30 mouse cellular contexts compared by ENCODE assay signal in genomic region chr2:162657541-162657940, GRCm38 (mm10). TPM values are rescaled to one million over a fixed set of nuclear protein-coding genes. Genes with fewer than 3 reads are reported as not detected.
DNase-seq lines count a peak whose midpoint lies in the region; ATAC-seq and TF ChIP-seq lines count a peak whose summit lies in the region.
"Had no signal": no experiment of that assay in that cellular context is flagged by ENCODE, and none has a peak within 500 bp of the region (broad histone marks: within the 10 kb centered on the region; RNA-seq: fewer than 3 reads in every experiment).

No protein-coding gene starts in this region.

- ATAC-seq in forebrain, postnatal 0 days = no peak
- ATAC-seq in forebrain, embryonic 13.5 days = no peak
- ATAC-seq in midbrain, embryonic 13.5 days = peak; percentile 58
- ATAC-seq in midbrain, embryonic 11.5 days (ENCODE audit: low FRiP score) = no peak
- no peak for ATAC-seq in hindbrain, embryonic 16.5 days
- no peak for ATAC-seq in midbrain, postnatal 0 days (ENCODE audit: low FRiP score)
- ATAC-seq: CD4-positive, CD25-positive, alpha-beta regulatory T cell, adult 4 months; intestine, postnatal 0 days had no signal

- no peaks in the 10 kb centered on the region for H3K36me3 ChIP-seq in forebrain, postnatal 0 days (ENCODE audit: insufficient read depth)
- H3K36me3 ChIP-seq in forebrain, embryonic 13.5 days (ENCODE audit: poor library complexity, severe bottlenecking) = no peaks in the 10 kb centered on the region
- no peaks in the 10 kb centered on the region for H3K36me3 ChIP-seq in midbrain, embryonic 13.5 days
- no peaks in the 10 kb centered on the region for H3K36me3 ChIP-seq in midbrain, embryonic 11.5 days (ENCODE audit: control insufficient read depth, insufficient read depth, low read length)
- H3K36me3 ChIP-seq in hindbrain, embryonic 16.5 days (ENCODE audit: control insufficient read depth, insufficient read depth, low read length) = no peaks in the 10 kb centered on the region
- H3K36me3 ChIP-seq in midbrain, postnatal 0 days (ENCODE audit: insufficient read depth, low read length) = no peaks in the 10 kb centered on the region
- H3K36me3 ChIP-seq: heart, embryonic 10.5 days; heart, embryonic 15.5 days; limb, embryonic 13.5 days; lung, embryonic 15.5 days; midbrain, embryonic 12.5 days had no signal

- no peaks in the 10 kb centered on the region for H3K9me3 ChIP-seq in forebrain, postnatal 0 days (ENCODE audit: low read length)
- H3K9me3 ChIP-seq in forebrain, embryonic 13.5 days (replicated peaks) = no peaks in the 10 kb centered on the region
- no peaks in the 10 kb centered on the region for H3K9me3 ChIP-seq in midbrain, embryonic 13.5 days
- H3K9me3 ChIP-seq in midbrain, embryonic 11.5 days (ENCODE audit: control insufficient read depth, low read length) = no peaks in the 10 kb centered on the region
- H3K9me3 ChIP-seq in hindbrain, embryonic 16.5 days (ENCODE audit: control insufficient read depth, low read length) = no peaks in the 10 kb centered on the region
- H3K9me3 ChIP-seq in midbrain, postnatal 0 days (ENCODE audit: low read length) = no peaks in the 10 kb centered on the region
- H3K9me3 ChIP-seq: heart, embryonic 10.5 days; heart, embryonic 15.5 days; limb, embryonic 13.5 days; lung, embryonic 15.5 days; midbrain, embryonic 12.5 days had no signal

- H3K27ac ChIP-seq in forebrain, postnatal 0 days (ENCODE audit: low read depth, low read length) = no peak overlapping the region
- H3K27ac ChIP-seq in forebrain, embryonic 13.5 days = no peak overlapping the region
- H3K27ac ChIP-seq in midbrain, embryonic 13.5 days = no peak overlapping the region
- H3K27ac ChIP-seq in midbrain, embryonic 11.5 days (ENCODE audit: low read depth, low read length) = no peak overlapping the region
- peak overlapping the region; percentile 53; the same call in 1 of the 2 replicates for H3K27ac ChIP-seq in hindbrain, embryonic 16.5 days (ENCODE audit: low read depth, low read length)
- H3K27ac ChIP-seq in midbrain, postnatal 0 days (ENCODE audit: low read depth, low read length) = peak overlapping the region; percentile 20; the same call in 1 of the 2 replicates
- H3K27ac ChIP-seq: heart, embryonic 10.5 days; heart, embryonic 15.5 days; limb, embryonic 13.5 days; lung, embryonic 15.5 days; midbrain, embryonic 12.5 days; stomach, postnatal 0 days had no signal

- H3K4me3 ChIP-seq in forebrain, postnatal 0 days (ENCODE audit: low read depth, low read length) = no peak overlapping the region
- H3K4me3 ChIP-seq in forebrain, embryonic 13.5 days = no peak overlapping the region
- no peak overlapping the region for H3K4me3 ChIP-seq in midbrain, embryonic 13.5 days (replicated peaks)
- no peak overlapping the region for H3K4me3 ChIP-seq in midbrain, embryonic 11.5 days (ENCODE audit: low read depth, low read length)
- no peak overlapping the region; the same call in 1 of the 2 replicates for H3K4me3 ChIP-seq in hindbrain, embryonic 16.5 days (ENCODE audit: low read length)
- peak overlapping the region; percentile 74; the same call in 1 of the 2 replicates for H3K4me3 ChIP-seq in midbrain, postnatal 0 days (ENCODE audit: low read depth, low read length)
- H3K4me3 ChIP-seq: erythroblast, embryonic 14.5 days; heart, embryonic 10.5 days; heart, embryonic 15.5 days; limb, embryonic 13.5 days; lung, embryonic 15.5 days; midbrain, embryonic 12.5 days; myocyte had no signal

- DNase-seq in forebrain, postnatal 0 days = peak; percentile 41
- DNase-seq in midbrain, embryonic 11.5 days (ENCODE audit: low spot score, missing footprints) = no peak
- DNase-seq in midbrain, postnatal 0 days (ENCODE audit: low spot score) = peak; percentile 31
- DNase-seq in right cerebral cortex, adult 18-20 months = no peak
- DNase-seq in testis, postnatal 14 days (ENCODE audit: low spot score) = no peak
- DNase-seq: adrenal gland, postnatal 25 days; cerebellum, adult 18-20 months; gastrocnemius, postnatal 25 days; heart, adult 11 months; kidney, adult 9 months; kidney, postnatal 10 days; right cerebral cortex, postnatal 4 days; thymus, postnatal 4 days had no signal

- 24% methylated on average over 7 of the region's 7 CpGs for WGBS in forebrain, postnatal 0 days
- 55% methylated on average over 7 of the region's 7 CpGs for WGBS in forebrain, embryonic 13.5 days
- 35% methylated on average over 7 of the region's 7 CpGs for WGBS in midbrain, embryonic 13.5 days
- WGBS in midbrain, embryonic 11.5 days = 56% methylated on average over 7 of the region's 7 CpGs
- 26% methylated on average over 7 of the region's 7 CpGs for whole genome bisulfite sequencing in hindbrain, embryonic 16.5 days
- 21% methylated on average over 7 of the region's 7 CpGs for WGBS in midbrain, postnatal 0 days

- TF ChIP-seq CTCF in forebrain, postnatal 0 days (IDR thresholded peaks at IDR 0.05; ENCODE audit: low read depth) = no peak
- TF ChIP-seq CTCF in midbrain, postnatal 0 days (IDR thresholded peaks at IDR 0.05) = no peak

- peak overlapping the region; percentile 25; the same call in 1 of the 2 replicates for H3K9ac ChIP-seq in forebrain, postnatal 0 days
- no peak overlapping the region for H3K9ac ChIP-seq in forebrain, embryonic 13.5 days
- H3K9ac ChIP-seq in midbrain, embryonic 13.5 days (replicated peaks) = no peak overlapping the region
- H3K9ac ChIP-seq in midbrain, embryonic 11.5 days (ENCODE audit: low read length) = no peak overlapping the region
- no peak overlapping the region for H3K9ac ChIP-seq in hindbrain, embryonic 16.5 days (ENCODE audit: low read depth, low read length)
- no peak overlapping the region for H3K9ac ChIP-seq in midbrain, postnatal 0 days (replicated peaks; ENCODE audit: low read length, poor library complexity, severe bottlenecking)
- H3K9ac ChIP-seq: heart, embryonic 15.5 days; limb, embryonic 13.5 days; lung, embryonic 15.5 days; midbrain, embryonic 12.5 days had no signal

- H3K27me3 ChIP-seq in forebrain, postnatal 0 days (ENCODE audit: insufficient read depth, low read length) = 0 out of 2 replicates have a peak, but pooled peaks cover 9% of the 10 kb centered on the region
- H3K27me3 ChIP-seq in forebrain, embryonic 13.5 days = peaks cover 66% of the 10 kb centered on the region
- peaks cover 50% of the 10 kb centered on the region for H3K27me3 ChIP-seq in midbrain, embryonic 13.5 days
- peaks cover 34% of the 10 kb centered on the region for H3K27me3 ChIP-seq in midbrain, embryonic 11.5 days (ENCODE audit: control insufficient read depth, insufficient read depth, low read length)
- H3K27me3 ChIP-seq in hindbrain, embryonic 16.5 days (replicated peaks; ENCODE audit: control insufficient read depth, insufficient read depth, low read length) = 0 out of 2 replicates have a peak, but pooled peaks cover 2% of the 10 kb centered on the region
- H3K27me3 ChIP-seq in midbrain, postnatal 0 days (ENCODE audit: insufficient read depth, low read length) = no peaks in the 10 kb centered on the region

- H3K4me1 ChIP-seq in forebrain, postnatal 0 days (ENCODE audit: insufficient read depth) = peaks cover 5% of the 10 kb centered on the region; the same call in 1 of the 2 replicates
- peaks cover 21% of the 10 kb centered on the region for H3K4me1 ChIP-seq in forebrain, embryonic 13.5 days
- peaks cover 50% of the 10 kb centered on the region for H3K4me1 ChIP-seq in midbrain, embryonic 13.5 days (replicated peaks)
- H3K4me1 ChIP-seq in midbrain, embryonic 11.5 days (ENCODE audit: control insufficient read depth, insufficient read depth, low read length) = peaks cover 11% of the 10 kb centered on the region
- H3K4me1 ChIP-seq in hindbrain, embryonic 16.5 days (ENCODE audit: control insufficient read depth, insufficient read depth, low read depth, low read length) = peaks cover 23% of the 10 kb centered on the region
- H3K4me1 ChIP-seq in midbrain, postnatal 0 days (ENCODE audit: insufficient read depth, low read length) = no peaks in the 10 kb centered on the region

- H3K4me2 ChIP-seq in forebrain, postnatal 0 days (ENCODE audit: low read depth) = peak overlapping the region; percentile 93
- no peak overlapping the region for H3K4me2 ChIP-seq in forebrain, embryonic 13.5 days
- H3K4me2 ChIP-seq in midbrain, embryonic 13.5 days (replicated peaks) = peak overlapping the region; percentile 98
- H3K4me2 ChIP-seq in midbrain, embryonic 11.5 days = no peak overlapping the region
- H3K4me2 ChIP-seq in hindbrain, embryonic 16.5 days (ENCODE audit: low read length) = peak overlapping the region; percentile 95
- peak overlapping the region; percentile 96 for H3K4me2 ChIP-seq in midbrain, postnatal 0 days (ENCODE audit: low read depth, low read length, poor library complexity, severe bottlenecking)
- H3K4me2 ChIP-seq: heart, embryonic 15.5 days; liver, embryonic 11.5 days; lung, embryonic 15.5 days; midbrain, embryonic 12.5 days had no signal

RNA-seq across cellular contexts. Expression of gene Ptprt, which starts 3.4 kb away (rescaled TPM):
- total RNA-seq in forebrain, postnatal 0 days (2014; rRNA removed) = 40.8 and 58.4 TPM in 2 replicates
- polyA plus RNA-seq in forebrain, postnatal 0 days (2015; fragmentation: Nextera tagmentation; extraction: Ambion mirVana) = 6.8 and 12.0 TPM in 2 replicates
- 1.7 and 2.1 TPM in 2 replicates for polyA plus RNA-seq in forebrain, embryonic 13.5 days (2015; fragmentation: Nextera tagmentation; extraction: Ambion mirVana)
- 6.2 and 7.5 TPM in 2 replicates for polyA plus RNA-seq in midbrain, embryonic 13.5 days (2015; fragmentation: Nextera tagmentation; extraction: Ambion mirVana)
- 0.77 and 1.8 TPM in 2 replicates for polyA plus RNA-seq in midbrain, embryonic 11.5 days (2014; fragmentation: Nextera tagmentation; extraction: Ambion mirVana)
- polyA plus RNA-seq in hindbrain, embryonic 16.5 days (2015; fragmentation: Nextera tagmentation; extraction: Ambion mirVana) = 11.5 and 12.1 TPM in 2 replicates
- total RNA-seq in midbrain, postnatal 0 days (2014; rRNA removed) = 70.5 and 72.2 TPM in 2 replicates
- 9.8 and 12.6 TPM in 2 replicates for polyA plus RNA-seq in midbrain, postnatal 0 days (2015; fragmentation: Nextera tagmentation; extraction: Ambion mirVana)
- total RNA-seq: common myeloid progenitor, adult 5-6 weeks; megakaryocyte progenitor cell, adult 5-6 weeks; neutrophil, adult 5-6 weeks had no signal
- polyA plus RNA-seq: CD4-positive, CD25-positive, alpha-beta regulatory T cell, adult 4 months; erythroblast, embryonic 14.5 days had no signal

Comparison
In these comparisons a context has a peak if more than half of its experiments do, and no peak if none do; other contexts are left out.
1. DNase-seq: peak in forebrain, postnatal 0 days (single experiment) and midbrain, postnatal 0 days (single experiment); none in midbrain, embryonic 11.5 days (single experiment), right cerebral cortex, adult 18-20 months (single experiment) and testis, postnatal 14 days (single experiment).
2. H3K27ac ChIP-seq: peak in hindbrain, embryonic 16.5 days (single experiment) and midbrain, postnatal 0 days (single experiment); none in forebrain, postnatal 0 days (single experiment), forebrain, embryonic 13.5 days (single experiment), midbrain, embryonic 13.5 days (single experiment) and midbrain, embryonic 11.5 days (single experiment).
3. H3K4me2 ChIP-seq: peak in forebrain, postnatal 0 days (single experiment), midbrain, embryonic 13.5 days (single experiment), hindbrain, embryonic 16.5 days (single experiment) and midbrain, postnatal 0 days (single experiment); none in forebrain, embryonic 13.5 days (single experiment) and midbrain, embryonic 11.5 days (single experiment).